Mouse (Mus musculus): ENCODE measurements around the gene Cat. TPM values are rescaled to one million over a fixed set of nuclear protein-coding genes. Genes with fewer than 3 reads are reported as not detected.

The Cat gene
- total and polyA plus RNA-seq, 3 experiments: 29.8 to 84.7 (median 45.0) TPM

DNA sequence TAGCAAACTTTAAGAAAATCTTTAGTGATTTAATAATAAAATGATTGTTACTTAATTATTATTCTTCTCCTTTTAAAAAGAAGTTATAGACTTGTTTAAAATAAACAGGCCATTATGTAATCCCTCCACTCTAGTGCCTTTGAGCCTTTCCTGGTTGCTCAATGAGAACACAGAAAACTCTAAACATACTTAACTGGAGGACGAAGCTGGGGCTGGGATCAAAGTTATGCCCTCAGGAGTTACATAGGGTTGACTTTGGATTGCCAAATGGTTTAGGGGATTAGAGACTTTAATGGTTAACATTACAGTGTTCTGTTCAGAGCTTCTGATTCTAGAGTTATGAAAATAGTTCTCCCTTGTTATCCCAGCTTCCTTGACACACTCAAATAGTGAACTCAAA is 31.5 kb upstream of the Cat start:
- no peak overlapping the region for H3K4me3 ChIP-seq (replicated peaks in 1 of 3; ENCODE audit: low read depth in 2 of 3, low read length in 2 of 3, poor library complexity in 1 of 3)
- no peak overlapping the region for H3K4me2 ChIP-seq (ENCODE audit: insufficient read depth, low read depth, poor library complexity, severe bottlenecking)
- H3K27me3 ChIP-seq (replicated peaks): no peaks in the 10 kb centered on the region
- no peak overlapping the region for H3K27ac ChIP-seq (ENCODE audit: insufficient read depth, low read depth)
- H3K4me1 ChIP-seq (ENCODE audit: control insufficient read depth in 1 of 2, insufficient read depth in 2 of 2): no peaks in the 10 kb centered on the region
- no peak overlapping the region for H3K9ac ChIP-seq (ENCODE audit: insufficient read depth, low read depth)
- dilution Hi-C loops (cut with MboI; ENCODE audit: extremely low pct_ligation_motif_present, extremely low pct_unique_long_range_greater_than_20kb, low sequenced_read_pairs) (no loop called here), in situ Hi-C loops (cut with MboI; ENCODE audit: low pct_ligation_motif_present, low pct_unique_long_range_greater_than_20kb, low sequenced_read_pairs) (no loop called here)
- no peaks in the 10 kb centered on the region for H3K36me3 ChIP-seq (replicated peaks in 1 of 2; ENCODE audit: control insufficient read depth in 1 of 2, insufficient read depth in 1 of 2, low read length in 1 of 2)
- H3K79me2 ChIP-seq (replicated peaks; ENCODE audit: control insufficient read depth, extremely low read depth, insufficient read depth, poor library complexity, severe bottlenecking): no peaks in the 10 kb centered on the region
- DNase-seq (ENCODE audit: extremely low read depth): no peak
- no peaks in the 10 kb centered on the region for H3K9me3 ChIP-seq (replicated peaks; ENCODE audit: low read length)
- TF ChIP-seq NRF1 (IDR thresholded peaks at IDR 0.05; ENCODE audit: low read depth, low read length) (no peak), SIN3A (IDR thresholded peaks at IDR 0.05; ENCODE audit: low read length) (no peak), RCOR1 (conservative IDR thresholded peaks at IDR 0.05; ENCODE audit: low read depth, low read length) (no peak), ZC3H11A (IDR thresholded peaks at IDR 0.05; ENCODE audit: low read depth, low read length) (no peak), MYC (IDR thresholded peaks at IDR 0.05; ENCODE audit: low read depth, low read length) (no peak), ETS1 (conservative IDR thresholded peaks at IDR 0.05; ENCODE audit: low read depth, low read length) (no peak), GABPA (IDR thresholded peaks at IDR 0.05; ENCODE audit: insufficient replicate concordance, low read depth, low read length) (no peak), CHD2 (IDR thresholded peaks at IDR 0.05; ENCODE audit: low read length) (no peak), ELF1 (IDR thresholded peaks at IDR 0.05; ENCODE audit: low read depth, low read length) (no peak), MAZ (IDR thresholded peaks at IDR 0.05; ENCODE audit: low read depth, low read length) (no peak), HCFC1 (IDR thresholded peaks at IDR 0.05; ENCODE audit: low read depth, low read length) (no peak), PAX5 (IDR thresholded peaks at IDR 0.05; ENCODE audit: low read length) (no peak), JUND (conservative IDR thresholded peaks at IDR 0.05; ENCODE audit: low read depth, low read length) (no peak), EP300 (IDR thresholded peaks at IDR 0.05; ENCODE audit: low read length) (no peak), RAD21 (IDR thresholded peaks at IDR 0.05; ENCODE audit: low read depth, low read length) (no peak), MAFK (IDR thresholded peaks at IDR 0.05; ENCODE audit: insufficient replicate concordance, low read length) (no peak)

GRCm38 (mm10) chr2:103515513-103516180 is 30.7 kb upstream of the Cat start:
- DNase-seq (ENCODE audit: extremely low read depth): no peak
- H3K27me3 ChIP-seq (replicated peaks): no peaks in the 10 kb centered on the region
- no peak for TF ChIP-seq ZNF384 (IDR thresholded peaks at IDR 0.05; ENCODE audit: low read depth, low read length)
- TF ChIP-seq E2F4 (IDR thresholded peaks at IDR 0.05; ENCODE audit: insufficient replicate concordance, low read depth, low read length): no peak
- TF ChIP-seq KAT2A (IDR thresholded peaks at IDR 0.05; ENCODE audit: insufficient replicate concordance, low read length): no peak
- TF ChIP-seq POLR2AphosphoS2 (IDR thresholded peaks at IDR 0.05; ENCODE audit: low read depth, low read length): no peak
- no peak for TF ChIP-seq GABPA (IDR thresholded peaks at IDR 0.05; ENCODE audit: insufficient replicate concordance, low read depth, low read length)
- TF ChIP-seq RAD21 (IDR thresholded peaks at IDR 0.05; ENCODE audit: low read depth, low read length): no peak
- TF ChIP-seq MXI1 (IDR thresholded peaks at IDR 0.05; ENCODE audit: low read depth, low read length): no peak
- no peak for TF ChIP-seq HCFC1 (IDR thresholded peaks at IDR 0.05; ENCODE audit: low read depth, low read length)
- no peak for TF ChIP-seq MEF2A (IDR thresholded peaks at IDR 0.05; ENCODE audit: borderline replicate concordance, low read depth, low read length)
- no peak for TF ChIP-seq JUN (IDR thresholded peaks at IDR 0.05; ENCODE audit: insufficient read depth, low read depth, low read length)
- no peak for TF ChIP-seq TCF12 (IDR thresholded peaks at IDR 0.05; ENCODE audit: low read depth, low read length)
- TF ChIP-seq TBP (conservative IDR thresholded peaks at IDR 0.05; ENCODE audit: low read depth, low read length): no peak
- TF ChIP-seq IRF4 (IDR thresholded peaks at IDR 0.05; ENCODE audit: low read depth, low read length): no peak
- no peak for TF ChIP-seq CHD2 (IDR thresholded peaks at IDR 0.05; ENCODE audit: low read length)
- no peak for TF ChIP-seq USF2 (conservative IDR thresholded peaks at IDR 0.05; ENCODE audit: low read depth, low read length)
- TF ChIP-seq USF1 (IDR thresholded peaks at IDR 0.05; ENCODE audit: low read depth, low read length): no peak
- TF ChIP-seq ZC3H11A (IDR thresholded peaks at IDR 0.05; ENCODE audit: low read depth, low read length): no peak
- no peak for TF ChIP-seq ETS1 (conservative IDR thresholded peaks at IDR 0.05; ENCODE audit: low read depth, low read length)
- no peak for TF ChIP-seq MAZ (IDR thresholded peaks at IDR 0.05; ENCODE audit: low read depth, low read length)
- in situ Hi-C loops (cut with MboI; ENCODE audit: low pct_ligation_motif_present, low pct_unique_long_range_greater_than_20kb, low sequenced_read_pairs) (no loop called here), dilution Hi-C loops (cut with MboI; ENCODE audit: extremely low pct_ligation_motif_present, extremely low pct_unique_long_range_greater_than_20kb, low sequenced_read_pairs) (no loop called here)
- no peaks in the 10 kb centered on the region for H3K79me2 ChIP-seq (replicated peaks; ENCODE audit: control insufficient read depth, extremely low read depth, insufficient read depth, poor library complexity, severe bottlenecking)
- H3K36me3 ChIP-seq (replicated peaks in 1 of 2; ENCODE audit: control insufficient read depth in 1 of 2, insufficient read depth in 1 of 2, low read length in 1 of 2): no peaks in the 10 kb centered on the region
- no peak overlapping the region for H3K9ac ChIP-seq (ENCODE audit: insufficient read depth, low read depth)
- no peak overlapping the region for H3K27ac ChIP-seq (ENCODE audit: insufficient read depth, low read depth)
- H3K4me2 ChIP-seq (ENCODE audit: insufficient read depth, low read depth, poor library complexity, severe bottlenecking): no peak overlapping the region
- H3K9me3 ChIP-seq (replicated peaks; ENCODE audit: low read length): no peaks in the 10 kb centered on the region
- H3K4me1 ChIP-seq (ENCODE audit: control insufficient read depth in 1 of 2, insufficient read depth in 2 of 2): no peaks in the 10 kb centered on the region
- H3K4me3 ChIP-seq (replicated peaks in 1 of 3; ENCODE audit: low read depth in 2 of 3, low read length in 2 of 3, poor library complexity in 1 of 3): no peak overlapping the region
